Mouse (Mus musculus) myocyte (in vitro differentiated cells): ENCODE results near the gene Dusp14. TPM values are rescaled to one million over a fixed set of nuclear protein-coding genes. Genes with fewer than 3 reads are reported as not detected.

ENCODE experiments used
- H3K27me3 ChIP-seq: one replicate; pipeline ENCODE4 v1.6.1; 2011; ENCODE audit not compliant: control insufficient read depth, insufficient read depth, insufficient read length
- H3K36me3 ChIP-seq: one replicate; pipeline ENCODE4 v1.6.1; 2011; ENCODE audit not compliant: control insufficient read depth, insufficient read depth
- H3K4me2 ChIP-seq: one replicate; pipeline ENCODE4 v1.6.1; 2011; ENCODE audit warnings: low read depth, control low read depth
- H3K4me3 ChIP-seq: one replicate; pipeline ENCODE4 v1.5.1; 2011; ENCODE audit warnings: mild to moderate bottlenecking, control low read depth, moderate library complexity
- H3K79me2 ChIP-seq: one replicate; pipeline ENCODE4 v1.6.1; 2011; ENCODE audit not compliant: control insufficient read depth, insufficient read depth
- H3ac ChIP-seq: one replicate; pipeline ENCODE4 v1.6.1; 2011; ENCODE audit not compliant: control insufficient read depth, insufficient read length
- CEBPB ChIP-seq: IDR thresholded peaks from 2 replicates; pipeline ENCODE4 v1.6.1; 2011; ENCODE audit warnings: mild to moderate bottlenecking, moderate library complexity; ENCODE audit not compliant: poor library complexity, insufficient read depth, severe bottlenecking
- E2F4 ChIP-seq: IDR thresholded peaks from one replicate; pipeline ENCODE4 v1.6.1; 2011; ENCODE audit warnings: mild to moderate bottlenecking, control low read depth, moderate library complexity; ENCODE audit not compliant: insufficient read depth
- MAX ChIP-seq: IDR thresholded peaks from one replicate; pipeline ENCODE4 v1.6.1; 2011; ENCODE audit warnings: low read depth, mild to moderate bottlenecking, control low read depth
- MYOD1 ChIP-seq, 3 experiments: IDR thresholded peaks; one replicate each; pipeline ENCODE4 v1.6.1; 2011; ENCODE audit warnings: control low read depth in 2 of 3, low read depth in 2 of 3, mild to moderate bottlenecking in 2 of 3, moderate library complexity in 1 of 3; ENCODE audit not compliant: insufficient read length in 2 of 3, control insufficient read depth in 1 of 3
- MYOG ChIP-seq, 3 experiments: IDR thresholded peaks; one replicate each; pipeline ENCODE4 v1.6.1; 2011; ENCODE audit warnings: control low read depth in 2 of 3, low read depth in 2 of 3, mild to moderate bottlenecking in 2 of 3; ENCODE audit not compliant: insufficient read length in 2 of 3, control insufficient read depth in 1 of 3, insufficient read depth in 1 of 3
- POLR2A ChIP-seq: IDR thresholded peaks from one replicate; pipeline ENCODE4 v1.6.1; 2011; ENCODE audit warnings: low read depth, mild to moderate bottlenecking, control low read depth, moderate library complexity; ENCODE audit not compliant: insufficient read length
- POLR2AphosphoS2 ChIP-seq: IDR thresholded peaks from one replicate; pipeline ENCODE4 v1.6.1; 2011; ENCODE audit warnings: low read depth, control low read depth; ENCODE audit not compliant: insufficient read length
- REST ChIP-seq: IDR thresholded peaks from one replicate; pipeline ENCODE4 v1.6.1; 2011; ENCODE audit warnings: mild to moderate bottlenecking, control low read depth, moderate library complexity; ENCODE audit not compliant: insufficient read depth, insufficient read length
- SRF ChIP-seq: IDR thresholded peaks from one replicate; pipeline ENCODE4 v1.6.1; 2011; ENCODE audit warnings: low read depth; ENCODE audit not compliant: control insufficient read depth, insufficient read length
- TCF12 ChIP-seq: IDR thresholded peaks from one replicate; pipeline ENCODE4 v1.6.1; 2011; ENCODE audit warnings: mild to moderate bottlenecking, control low read depth; ENCODE audit not compliant: poor library complexity, insufficient read depth, severe bottlenecking
- TCF3 ChIP-seq: IDR thresholded peaks from one replicate; pipeline ENCODE4 v1.6.1; 2011; ENCODE audit warnings: low read depth, control low read depth; ENCODE audit not compliant: insufficient read length
- USF1 ChIP-seq: IDR thresholded peaks from one replicate; pipeline ENCODE4 v1.6.1; 2011; ENCODE audit warnings: low read depth, mild to moderate bottlenecking, control low read depth, moderate library complexity
- polyA plus RNA-seq: library from polyadenylated mRNA; unstranded; fragments of >200 nt; fragmentation: generic; extraction: Trizol; gene quantifications from one replicate; pipeline ENCODE4 v1.2.1, GENCODE M21; 2012; ENCODE audit warnings: missing spikeins

Gene Dusp14
- polyA plus RNA-seq, 1 experiment, result 61.1 TPM

- TF ChIP-seq POLR2AphosphoS2, result peak; percentile 38
- TF ChIP-seq MYOG (IDR thresholded peaks at IDR 0.05; ENCODE audit: control insufficient read depth in 1 of 3, insufficient read depth in 1 of 3, insufficient read length in 2 of 3, low read depth in 2 of 3), result peak in 1 of 3 experiments; percentile 8
- TF ChIP-seq USF1, result peak; percentile 41
- TF ChIP-seq MYOD1 (IDR thresholded peaks at IDR 0.05; ENCODE audit: control insufficient read depth in 1 of 3, insufficient read length in 2 of 3, low read depth in 2 of 3), result peak in 1 of 3 experiments; percentile 10
- TF ChIP-seq MAX, result no peak
- Histone ChIP-seq H3K27me3 (no peaks in the 10 kb centered on the region), H3ac (no peak overlapping the region), H3K36me3 (peaks cover 14% of the 10 kb centered on the region), H3K4me2 (peak overlapping the region; percentile 58), H3K79me2 (no peaks in the 10 kb centered on the region), H3K4me3 (no peak overlapping the region)
Observed at GRCm38 (mm10) chr11:84042808-84043762, 26.0 kb downstream of the Dusp14 start.

GRCm38 (mm10) chr11:84040621-84041020 is 28.4 kb downstream of the Dusp14 start:
- H3ac ChIP-seq, result no peak overlapping the region
- H3K36me3 ChIP-seq, result peaks cover 8% of the 10 kb centered on the region
- TF ChIP-seq MYOD1 (IDR thresholded peaks at IDR 0.05; ENCODE audit: control insufficient read depth in 1 of 3, insufficient read length in 2 of 3, low read depth in 2 of 3) (no peak), MAX (no peak)
- H3K4me3 ChIP-seq, result no peak overlapping the region
- no peaks in the 10 kb centered on the region for H3K27me3 ChIP-seq
- H3K79me2 ChIP-seq, result no peaks in the 10 kb centered on the region
- no peak overlapping the region for H3K4me2 ChIP-seq

GRCm38 (mm10) chr11:84033671-84034070 is 35.4 kb downstream of the Dusp14 start:
- H3K4me3 ChIP-seq, result no peak overlapping the region
- H3ac ChIP-seq, result no peak overlapping the region
- H3K36me3 ChIP-seq, result no peaks in the 10 kb centered on the region
- TF ChIP-seq E2F4 (no peak), CEBPB (no peak), MYOD1 (IDR thresholded peaks at IDR 0.05; ENCODE audit: control insufficient read depth in 1 of 3, insufficient read length in 2 of 3, low read depth in 2 of 3) (no peak)
- no peaks in the 10 kb centered on the region for H3K27me3 ChIP-seq
- no peak overlapping the region for H3K4me2 ChIP-seq
- H3K79me2 ChIP-seq, result no peaks in the 10 kb centered on the region

GRCm38 (mm10) chr11:84032559-84032958 is 36.5 kb downstream of the Dusp14 start:
- H3K36me3 ChIP-seq, result no peaks in the 10 kb centered on the region
- no peaks in the 10 kb centered on the region for H3K27me3 ChIP-seq
- no peak overlapping the region for H3K4me3 ChIP-seq

GRCm38 (mm10) chr11:84031971-84032370 is 37.1 kb downstream of the Dusp14 start:
- Histone ChIP-seq H3K36me3 (peaks cover 4% of the 10 kb centered on the region), H3K27me3 (no peaks in the 10 kb centered on the region), H3K79me2 (no peaks in the 10 kb centered on the region), H3K4me3 (no peak overlapping the region), H3ac (no peak overlapping the region), H3K4me2 (no peak overlapping the region)
- TF ChIP-seq MYOD1 (IDR thresholded peaks at IDR 0.05; ENCODE audit: control insufficient read depth in 1 of 3, insufficient read length in 2 of 3, low read depth in 2 of 3) (no peak), USF1 (no peak), REST (no peak), TCF3 (no peak), TCF12 (no peak), CEBPB (no peak), POLR2A (no peak), E2F4 (no peak), MYOG (IDR thresholded peaks at IDR 0.05; ENCODE audit: control insufficient read depth in 1 of 3, insufficient read depth in 1 of 3, insufficient read length in 2 of 3, low read depth in 2 of 3) (no peak), MAX (no peak), POLR2AphosphoS2 (no peak)

More at GRCm38 (mm10) chr11:84032559-84032958, 36.5 kb downstream of the Dusp14 start:
- no peak for TF ChIP-seq POLR2AphosphoS2
- TF ChIP-seq SRF, result no peak
- no peak for TF ChIP-seq TCF3
- TF ChIP-seq REST, result no peak
- no peak for TF ChIP-seq USF1
- no peak for TF ChIP-seq MYOD1 (IDR thresholded peaks at IDR 0.05; ENCODE audit: control insufficient read depth in 1 of 3, insufficient read length in 2 of 3, low read depth in 2 of 3)
- no peak for TF ChIP-seq CEBPB
- TF ChIP-seq MYOG (IDR thresholded peaks at IDR 0.05; ENCODE audit: control insufficient read depth in 1 of 3, insufficient read depth in 1 of 3, insufficient read length in 2 of 3, low read depth in 2 of 3), result no peak
- no peak for TF ChIP-seq MAX
- no peak for TF ChIP-seq E2F4
- no peak for TF ChIP-seq POLR2A
- no peak for TF ChIP-seq TCF12
- Histone ChIP-seq H3K4me2 (no peak overlapping the region), H3K79me2 (no peaks in the 10 kb centered on the region), H3ac (no peak overlapping the region)
